Mouse (Mus musculus) yolk sac, embryonic 10.5 days (tissue): ENCODE results near the gene Ugt2b34.
A peak's percentile ranks its signal among the peaks of the same experiment; 100 is the strongest.
"Not testable (repeated sequence)": the region's sequence is repeated elsewhere in the genome, so short reads cannot be mapped to it uniquely, and the experiment has no call there.

Source experiments
- DNase-seq: peaks from one replicate; pipeline ENCODE4 v3.0.0-alpha.2; 2017; ENCODE audit warnings: low spot score

The Ugt2b34 gene

GRCm38 (mm10) chr5:86906758-86907157, at the start of gene Ugt2b34:
TSS of gene Ugt2b34 (minus strand) at chr5:86906937.
- DNase-seq = peak; percentile 62

GRCm38 (mm10) chr5:86942111-86942510, 35.4 kb upstream of the Ugt2b34 start:
- no peak for DNase-seq

- DNase-seq = no peak
Measured at GRCm38 (mm10) chr5:86926426-86926825, 19.7 kb upstream of the Ugt2b34 start, which contains the start of gene Ugt2b1. TSS of gene Ugt2b1 (minus strand) at chr5:86926530.

- no peak for DNase-seq
Measured at GRCm38 (mm10) chr5:86920661-86921233, 14.0 kb upstream of the Ugt2b34 start.

- DNase-seq = no peak
Measured at GRCm38 (mm10) chr5:86911357-86912099, 4.8 kb upstream of the Ugt2b34 start.

GRCm38 (mm10) chr5:86910770-86911169, 4.0 kb upstream of the Ugt2b34 start:
- DNase-seq = peak; percentile 26

GRCm38 (mm10) chr5:86889933-86890332, 16.8 kb downstream of the Ugt2b34 start:
- no peak for DNase-seq

- no peak for DNase-seq
Measured at GRCm38 (mm10) chr5:86888420-86888819, 18.3 kb downstream of the Ugt2b34 start.

GRCm38 (mm10) chr5:86887081-86887480, 19.7 kb downstream of the Ugt2b34 start:
- no peak for DNase-seq

- no peak for DNase-seq
Measured at GRCm38 (mm10) chr5:86886620-86887019, 20.1 kb downstream of the Ugt2b34 start.

GRCm38 (mm10) chr5:86871877-86872276, 34.9 kb downstream of the Ugt2b34 start:
- DNase-seq = no peak

GRCm38 (mm10) chr5:86858336-86858735, 48.4 kb downstream of the Ugt2b34 start:
- no peak for DNase-seq

GRCm38 (mm10) chr5:86857682-86858081, 49.1 kb downstream of the Ugt2b34 start:
- no peak for DNase-seq

- DNase-seq = not testable (repeated sequence)
Measured at GRCm38 (mm10) chr5:86856505-86856904, 50.2 kb downstream of the Ugt2b34 start.

GRCm38 (mm10) chr5:86851658-86852057, 55.1 kb downstream of the Ugt2b34 start:
- no peak for DNase-seq

GRCm38 (mm10) chr5:86850104-86850503, 56.6 kb downstream of the Ugt2b34 start:
- peak; percentile 21 for DNase-seq

- not testable (repeated sequence) for DNase-seq
Measured at GRCm38 (mm10) chr5:86841261-86841660, 65.5 kb downstream of the Ugt2b34 start.

- no peak for DNase-seq
Measured at GRCm38 (mm10) chr5:86840207-86840606, 66.5 kb downstream of the Ugt2b34 start.
